Mouse (Mus musculus): ENCODE data around the gene Sdsl. TPM values are rescaled to one million over a fixed set of nuclear protein-coding genes. Genes with fewer than 3 reads are reported as not detected.

Sdsl gene
- polyA plus RNA-seq, 2 experiments from 2014 or later, result not detected

- ATAC-seq, result no peak
Observed at GRCm38 (mm10) chr5:120493873-120494395, 21.3 kb upstream of the Sdsl start.

GRCm38 (mm10) chr5:120493440-120493839 is 20.8 kb upstream of the Sdsl start:
- no peak for ATAC-seq

GRCm38 (mm10) chr5:120492437-120492836 is 19.8 kb upstream of the Sdsl start:
- no peak for ATAC-seq

GRCm38 (mm10) chr5:120490679-120491192 is 18.1 kb upstream of the Sdsl start:
- ATAC-seq, result no peak

GRCm38 (mm10) chr5:120487844-120488243 is 15.2 kb upstream of the Sdsl start:
- no peak for ATAC-seq

- no peak for ATAC-seq
Observed at GRCm38 (mm10) chr5:120483399-120483798, 10.8 kb upstream of the Sdsl start.

GRCm38 (mm10) chr5:120481205-120481604 is 8.6 kb upstream of the Sdsl start:
- no peak for ATAC-seq

GRCm38 (mm10) chr5:120479538-120479937 is 6.9 kb upstream of the Sdsl start:
- no peak for ATAC-seq

GRCm38 (mm10) chr5:120477993-120478392 is 5.4 kb upstream of the Sdsl start:
- no peak for ATAC-seq

GRCm38 (mm10) chr5:120476296-120476695 is 3.7 kb upstream of the Sdsl start, which contains the start of gene Sds:
TSS of gene Sds (plus strand) at chr5:120476526.
- no peak for ATAC-seq

- ATAC-seq, result no peak
Observed at GRCm38 (mm10) chr5:120475861-120476260, 3.3 kb upstream of the Sdsl start.

- no peak for ATAC-seq
Observed at GRCm38 (mm10) chr5:120473361-120473760, 751 bp upstream of the Sdsl start.

GRCm38 (mm10) chr5:120471538-120471937 is 1.1 kb downstream of the Sdsl start:
- ATAC-seq, result no peak

- no peak for ATAC-seq
Observed at GRCm38 (mm10) chr5:120468830-120469229, 3.8 kb downstream of the Sdsl start.

- ATAC-seq, result no peak
Observed at GRCm38 (mm10) chr5:120468336-120468735, 4.3 kb downstream of the Sdsl start.

GRCm38 (mm10) chr5:120467026-120467425 is 5.6 kb downstream of the Sdsl start:
- no peak for ATAC-seq

GRCm38 (mm10) chr5:120465860-120466259 is 6.8 kb downstream of the Sdsl start:
- no peak for ATAC-seq

- ATAC-seq, result no peak
Observed at GRCm38 (mm10) chr5:120465062-120465461, 7.5 kb downstream of the Sdsl start.

- ATAC-seq, result no peak
Observed at GRCm38 (mm10) chr5:120464321-120464720, 8.3 kb downstream of the Sdsl start.

GRCm38 (mm10) chr5:120461902-120462301 is 10.7 kb downstream of the Sdsl start:
- ATAC-seq, result no peak

GRCm38 (mm10) chr5:120459133-120459532 is 13.5 kb downstream of the Sdsl start:
- no peak for ATAC-seq

GRCm38 (mm10) chr5:120457628-120458027 is 15.0 kb downstream of the Sdsl start:
- no peak for ATAC-seq

- no peak for ATAC-seq
Observed at GRCm38 (mm10) chr5:120456841-120457554, 15.6 kb downstream of the Sdsl start.

- no peak for ATAC-seq
Observed at GRCm38 (mm10) chr5:120456253-120456652, 16.4 kb downstream of the Sdsl start.
